Comparison of ENCODE assay signal across 28 mouse cellular contexts in the genomic region with DNA sequence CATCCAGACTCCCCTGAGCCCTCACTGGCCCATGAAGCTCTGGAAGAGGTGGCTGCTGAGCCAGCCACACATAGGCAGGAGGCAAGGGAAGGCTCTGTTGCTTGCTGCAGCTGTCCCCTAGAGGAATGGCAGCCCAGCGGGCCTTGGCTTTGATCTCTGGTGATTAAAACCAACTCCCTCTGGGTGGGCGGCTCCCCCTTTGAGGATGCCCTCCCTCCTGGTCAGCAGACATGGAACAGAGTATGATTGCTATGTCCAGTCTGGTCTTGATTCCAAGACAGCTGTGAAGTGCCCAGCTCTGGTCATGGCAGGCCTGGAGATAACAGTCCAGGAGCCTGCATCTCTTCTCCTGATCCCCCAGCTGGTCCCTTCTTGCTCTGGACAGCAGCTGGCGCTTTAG.
DNase-seq lines count a peak whose midpoint lies in the region; ATAC-seq and TF ChIP-seq lines count a peak whose summit lies in the region.
"Had no signal": no experiment of that assay in that cellular context is flagged by ENCODE, and none has a peak within 500 bp of the region (broad histone marks: within the 10 kb centered on the region; RNA-seq: fewer than 3 reads in every experiment).

No protein-coding gene starts in this region.

- H3K27ac ChIP-seq in kidney, postnatal 0 days, result no peak overlapping the region
- H3K27ac ChIP-seq in embryonic facial prominence, embryonic 15.5 days (replicated peaks), result no peak overlapping the region
- H3K27ac ChIP-seq in limb, embryonic 11.5 days (replicated peaks; ENCODE audit: low read depth, low read length), result peak overlapping the region; percentile 43
- H3K27ac ChIP-seq: heart, embryonic 10.5 days; heart, embryonic 15.5 days; hindbrain, embryonic 13.5 days; lung, embryonic 15.5 days; midbrain, embryonic 12.5 days; stomach, postnatal 0 days had no signal

- no peaks in the 10 kb centered on the region for H3K79me2 ChIP-seq in myocyte (ENCODE audit: control insufficient read depth, insufficient read depth)

- no peak overlapping the region for H3ac ChIP-seq in myocyte (ENCODE audit: control insufficient read depth, insufficient read length)

- no peak overlapping the region for H3K9ac ChIP-seq in kidney, postnatal 0 days (ENCODE audit: low read depth, low read length)
- H3K9ac ChIP-seq in embryonic facial prominence, embryonic 15.5 days, result no peak overlapping the region
- H3K9ac ChIP-seq in limb, embryonic 11.5 days (ENCODE audit: low read length), result no peak overlapping the region
- H3K9ac ChIP-seq: heart, embryonic 15.5 days; hindbrain, embryonic 13.5 days; lung, embryonic 15.5 days; midbrain, embryonic 12.5 days had no signal

- H3K4me2 ChIP-seq in kidney, postnatal 0 days (ENCODE audit: low read length), result no peak overlapping the region
- no peak overlapping the region for H3K4me2 ChIP-seq in embryonic facial prominence, embryonic 15.5 days (replicated peaks)
- H3K4me2 ChIP-seq in limb, embryonic 11.5 days (ENCODE audit: low read depth, severe bottlenecking), result no peak overlapping the region; the same call in 1 of the 2 replicates
- H3K4me2 ChIP-seq in myocyte (ENCODE audit: low read depth), result no peak overlapping the region
- H3K4me2 ChIP-seq: heart, embryonic 15.5 days; hindbrain, embryonic 13.5 days; liver, embryonic 11.5 days; lung, embryonic 15.5 days; midbrain, embryonic 12.5 days had no signal

- H3K4me3 ChIP-seq in kidney, postnatal 0 days (replicated peaks; ENCODE audit: low read depth, low read length), result no peak overlapping the region
- H3K4me3 ChIP-seq in embryonic facial prominence, embryonic 15.5 days (replicated peaks), result no peak overlapping the region
- H3K4me3 ChIP-seq in limb, embryonic 11.5 days (ENCODE audit: low read depth, low read length), result no peak overlapping the region
- no peak overlapping the region for H3K4me3 ChIP-seq in myocyte
- H3K4me3 ChIP-seq: heart, embryonic 10.5 days; heart, embryonic 15.5 days; hindbrain, embryonic 13.5 days; lung, embryonic 15.5 days; midbrain, embryonic 12.5 days had no signal

- H3K9me3 ChIP-seq in kidney, postnatal 0 days (replicated peaks; ENCODE audit: low read length), result no peaks in the 10 kb centered on the region
- no peaks in the 10 kb centered on the region for H3K9me3 ChIP-seq in embryonic facial prominence, embryonic 15.5 days (replicated peaks)
- H3K9me3 ChIP-seq in limb, embryonic 11.5 days (ENCODE audit: control insufficient read depth, low read length), result no peaks in the 10 kb centered on the region
- H3K9me3 ChIP-seq: heart, embryonic 10.5 days; heart, embryonic 15.5 days; hindbrain, embryonic 13.5 days; lung, embryonic 15.5 days; midbrain, embryonic 12.5 days had no signal

- no peaks in the 10 kb centered on the region for H3K36me3 ChIP-seq in kidney, postnatal 0 days (ENCODE audit: insufficient read depth, low read length)
- H3K36me3 ChIP-seq in embryonic facial prominence, embryonic 15.5 days, result no peaks in the 10 kb centered on the region
- no peaks in the 10 kb centered on the region for H3K36me3 ChIP-seq in limb, embryonic 11.5 days (ENCODE audit: control insufficient read depth, insufficient read depth, low read length)
- H3K36me3 ChIP-seq in myocyte (ENCODE audit: control insufficient read depth, insufficient read depth), result no peaks in the 10 kb centered on the region
- H3K36me3 ChIP-seq: heart, embryonic 10.5 days; heart, embryonic 15.5 days; hindbrain, embryonic 13.5 days; lung, embryonic 15.5 days; midbrain, embryonic 12.5 days had no signal

- no peak for ATAC-seq in kidney, postnatal 0 days (replicated peaks; ENCODE audit: low FRiP score, low read depth)
- peak; percentile 24; the same call in 1 of the 2 replicates for ATAC-seq in embryonic facial prominence, embryonic 15.5 days (ENCODE audit: insufficient number of reproducible peaks, low FRiP score, low TSS enrichment, low read depth)
- no peak for ATAC-seq in limb, embryonic 11.5 days (ENCODE audit: insufficient number of reproducible peaks, low FRiP score, low TSS enrichment, low read depth)
- ATAC-seq in megakaryocyte, adult 5-6 weeks (ENCODE audit: poor library complexity, severe bottlenecking), result no peak
- ATAC-seq: activated CD4-positive, CD25-positive, alpha-beta regulatory T cell, adult 4 months; forebrain, embryonic 14.5 days; intestine, embryonic 16.5 days had no signal

- TF ChIP-seq POLR2A in myocyte (IDR thresholded peaks at IDR 0.05; ENCODE audit: insufficient read length, low read depth), result no peak

- H3K4me1 ChIP-seq in kidney, postnatal 0 days (replicated peaks; ENCODE audit: insufficient read depth, low read length), result no peaks in the 10 kb centered on the region
- H3K4me1 ChIP-seq in embryonic facial prominence, embryonic 15.5 days, result peaks cover 14% of the 10 kb centered on the region; the same call in 1 of the 2 replicates
- peaks cover 50% of the 10 kb centered on the region for H3K4me1 ChIP-seq in limb, embryonic 11.5 days (ENCODE audit: control insufficient read depth, insufficient read depth, low read length)
- H3K4me1 ChIP-seq: heart, embryonic 15.5 days had no signal

- TF ChIP-seq CTCF in kidney, postnatal 0 days (IDR thresholded peaks at IDR 0.05; ENCODE audit: low read depth), result no peak

- H3K27me3 ChIP-seq in kidney, postnatal 0 days (ENCODE audit: insufficient read depth, low read length), result peaks cover 6% of the 10 kb centered on the region; the same call in 1 of the 2 replicates
- peaks cover 54% of the 10 kb centered on the region for H3K27me3 ChIP-seq in embryonic facial prominence, embryonic 15.5 days
- no peaks in the 10 kb centered on the region for H3K27me3 ChIP-seq in limb, embryonic 11.5 days (ENCODE audit: control insufficient read depth, insufficient read depth, low read length)
- H3K27me3 ChIP-seq in myocyte (ENCODE audit: control insufficient read depth, insufficient read depth, insufficient read length), result peaks cover 79% of the 10 kb centered on the region

- DNase-seq in kidney, postnatal 0 days (ENCODE audit: low spot score), result peak; percentile 18
- no peak for DNase-seq in kidney, adult 8-10 months
- peak; percentile 74 for DNase-seq in limb, embryonic 11.5 days (ENCODE audit: low spot score)
- no peak for DNase-seq in heart, adult 11 months
- DNase-seq: adrenal gland, adult 8-10 months; B cell, adult 2 months; cerebellum, adult 9-10 months; cerebellum, postnatal 36 days; gastrocnemius, postnatal 10 days; kidney, adult 9 months; kidney, postnatal 14 days; layer of hippocampus, adult 9-11 months; spleen, adult 18-20 months; thymus, adult 18-20 months; thymus, postnatal 25 days had no signal

- 39% methylated on average over 3 of the region's 3 CpGs for WGBS in kidney, postnatal 0 days
- 49% methylated on average over 3 of the region's 3 CpGs for WGBS in embryonic facial prominence, embryonic 15.5 days
- WGBS in limb, embryonic 11.5 days, result 14% methylated on average over 3 of the region's 3 CpGs

TF ChIP-seq in myocyte, 11 proteins besides CTCF, POLR2A, EP300 and RAD21:
- no peak for TF ChIP-seq USF1 (IDR thresholded peaks at IDR 0.05; ENCODE audit: low read depth)
- TF ChIP-seq SRF (IDR thresholded peaks at IDR 0.05; ENCODE audit: control insufficient read depth, insufficient read length, low read depth), result no peak
- peak in 1 of 3 experiments; percentile 17 for TF ChIP-seq MYOG (IDR thresholded peaks at IDR 0.05; ENCODE audit: control insufficient read depth in 1 of 3, insufficient read depth in 1 of 3, insufficient read length in 2 of 3, low read depth in 2 of 3)
- no peak for TF ChIP-seq E2F4 (IDR thresholded peaks at IDR 0.05; ENCODE audit: insufficient read depth)
- TF ChIP-seq MYOD1 (IDR thresholded peaks at IDR 0.05; ENCODE audit: control insufficient read depth in 1 of 3, insufficient read length in 2 of 3, low read depth in 2 of 3), result peak in 2 of 3 experiments; percentile 11 to 49

Comparison
In these comparisons a context has a peak if more than half of its experiments do, and no peak if none do; other contexts are left out.
1. DNase-seq: peak in kidney, postnatal 0 days (single experiment) and limb, embryonic 11.5 days (single experiment); none in kidney, adult 8-10 months (0 of 2) and heart, adult 11 months (single experiment).